Mouse (Mus musculus): ENCODE data around the gene Krtap3-3.
A peak's percentile ranks its signal among the peaks of the same experiment; 100 is the strongest.
"Not testable (repeated sequence)": the region's sequence is repeated elsewhere in the genome, so short reads cannot be mapped to it uniquely, and the experiment has no call there.

Gene Krtap3-3

GRCm38 (mm10) chr11:99550765-99551164 lies at the start of gene Krtap3-3:
TSS of gene Krtap3-3 (minus strand) at chr11:99550865.
- DNase-seq (ENCODE audit: low spot score in 2 of 2), result no peak

GRCm38 (mm10) chr11:99597742-99598141 lies 47.1 kb upstream of the Krtap3-3 start, which contains the start of gene Krtap9-3:
TSS of gene Krtap9-3 (minus strand) at chr11:99598105.
- not testable (repeated sequence) for DNase-seq (ENCODE audit: low spot score in 2 of 2)

- DNase-seq (ENCODE audit: low spot score in 2 of 2), result no peak
Measured at GRCm38 (mm10) chr11:99590981-99591380, 40.3 kb upstream of the Krtap3-3 start, which contains the start of gene Krtap1-3. TSS of gene Krtap1-3 (minus strand) at chr11:99591339.

DNA sequence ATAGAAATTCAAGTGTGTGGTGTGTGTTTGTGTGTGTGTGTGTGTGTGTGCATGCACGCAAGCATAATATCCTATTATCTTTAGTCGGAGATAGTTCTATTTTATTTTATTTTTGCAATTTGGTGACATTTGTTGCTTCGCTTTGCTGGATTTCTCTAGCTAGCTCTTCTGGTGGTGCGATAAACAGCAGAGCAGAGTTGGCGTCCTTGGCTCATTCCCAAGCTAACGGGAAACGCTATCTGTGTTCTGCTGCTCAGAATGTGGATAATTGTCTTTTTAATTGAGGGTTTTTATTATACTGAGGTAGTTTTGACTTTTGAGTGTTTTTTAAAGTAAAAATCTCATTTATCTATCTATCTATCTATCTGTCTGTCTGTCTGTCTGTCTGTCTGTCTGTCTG lies 34.4 kb upstream of the Krtap3-3 start:
- no peak for DNase-seq (ENCODE audit: low spot score in 2 of 2)

GRCm38 (mm10) chr11:99583245-99583704 lies 32.6 kb upstream of the Krtap3-3 start, which contains the start of gene Krtap1-4:
TSS of gene Krtap1-4 (minus strand) at chr11:99583654.
- no peak for DNase-seq (ENCODE audit: low spot score in 2 of 2)

GRCm38 (mm10) chr11:99581564-99581963 lies 30.9 kb upstream of the Krtap3-3 start:
- no peak for DNase-seq (ENCODE audit: low spot score in 2 of 2)

- DNase-seq (ENCODE audit: low spot score in 2 of 2), result no peak
Measured at GRCm38 (mm10) chr11:99581051-99581450, 30.4 kb upstream of the Krtap3-3 start.

GRCm38 (mm10) chr11:99580636-99581035 lies 30.0 kb upstream of the Krtap3-3 start, which contains the start of gene Krtap1-5:
TSS of gene Krtap1-5 (minus strand) at chr11:99581016.
- DNase-seq (ENCODE audit: low spot score in 2 of 2), result no peak

GRCm38 (mm10) chr11:99574106-99574505 lies 23.4 kb upstream of the Krtap3-3 start:
- peak; percentile 38 to 52 for DNase-seq (ENCODE audit: low spot score in 2 of 2)

DNA sequence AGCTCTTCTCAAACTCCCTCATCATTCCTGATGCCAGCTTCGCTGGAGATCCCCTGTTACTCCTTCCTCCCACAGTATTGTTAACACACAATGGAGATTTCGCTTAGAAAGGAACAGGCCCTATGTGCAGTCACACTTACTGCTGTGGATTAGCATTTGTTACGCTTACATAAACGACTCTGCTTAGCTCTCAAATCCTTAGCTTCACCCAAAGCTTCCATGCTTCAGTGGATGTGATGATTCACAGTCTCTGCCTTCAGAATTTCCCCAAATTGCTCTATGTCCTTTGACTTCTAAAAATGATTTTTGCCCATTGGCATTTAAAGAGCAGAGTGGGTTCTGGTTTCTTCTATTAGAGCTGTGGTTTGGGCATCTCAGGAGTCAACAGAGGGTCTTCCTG lies 22.5 kb upstream of the Krtap3-3 start:
- no peak for DNase-seq (ENCODE audit: low spot score in 2 of 2)

GRCm38 (mm10) chr11:99566530-99566929 lies 15.9 kb upstream of the Krtap3-3 start, which contains the start of gene Krtap3-1:
TSS of gene Krtap3-1 (minus strand) at chr11:99566630.
- no peak for DNase-seq (ENCODE audit: low spot score in 2 of 2)

DNA sequence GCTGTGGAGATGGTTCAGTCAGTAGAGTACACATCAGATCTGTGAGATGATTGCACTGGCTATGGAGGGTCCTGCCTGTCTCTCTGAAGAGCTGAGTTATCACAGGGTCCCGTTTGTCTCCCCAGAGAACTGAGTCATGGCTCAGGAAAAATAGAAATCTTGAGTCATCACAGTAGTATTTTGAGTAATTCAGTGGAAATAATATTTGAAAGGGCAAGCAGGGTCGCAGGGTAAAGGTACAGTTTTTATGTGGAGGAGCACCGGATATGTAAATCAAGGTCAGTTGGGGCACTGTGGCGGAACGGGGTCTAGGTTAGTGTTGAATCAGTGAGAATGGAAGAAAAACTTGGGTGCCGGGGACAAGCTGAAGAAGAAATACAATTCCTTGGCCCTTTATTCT lies 11.9 kb upstream of the Krtap3-3 start:
- DNase-seq (ENCODE audit: low spot score in 2 of 2), result no peak

DNA sequence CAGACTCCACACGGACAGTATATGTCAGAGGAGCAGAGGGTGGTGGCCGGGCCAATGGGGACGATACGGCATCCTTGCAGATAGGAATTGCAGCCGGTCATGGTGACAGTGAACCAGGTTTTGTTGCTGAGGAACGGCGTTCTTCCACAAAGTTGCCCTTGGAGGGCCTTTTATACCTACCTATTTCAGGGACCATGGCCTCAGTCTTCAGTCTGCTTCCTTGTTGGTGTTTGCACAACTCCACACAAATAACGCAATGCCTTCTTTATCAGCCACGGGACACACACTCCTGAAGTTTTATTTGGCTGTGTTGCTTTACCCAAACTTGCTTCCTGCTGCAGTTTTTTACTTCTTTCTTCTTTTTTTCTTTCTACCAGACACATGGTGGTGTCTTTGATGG lies 8.7 kb upstream of the Krtap3-3 start, which contains the start of gene Gm11939:
TSS of gene Gm11939 (minus strand) at position 101 of the 400 bp plus-strand sequence.
- DNase-seq (ENCODE audit: low spot score in 2 of 2), result no peak

DNA sequence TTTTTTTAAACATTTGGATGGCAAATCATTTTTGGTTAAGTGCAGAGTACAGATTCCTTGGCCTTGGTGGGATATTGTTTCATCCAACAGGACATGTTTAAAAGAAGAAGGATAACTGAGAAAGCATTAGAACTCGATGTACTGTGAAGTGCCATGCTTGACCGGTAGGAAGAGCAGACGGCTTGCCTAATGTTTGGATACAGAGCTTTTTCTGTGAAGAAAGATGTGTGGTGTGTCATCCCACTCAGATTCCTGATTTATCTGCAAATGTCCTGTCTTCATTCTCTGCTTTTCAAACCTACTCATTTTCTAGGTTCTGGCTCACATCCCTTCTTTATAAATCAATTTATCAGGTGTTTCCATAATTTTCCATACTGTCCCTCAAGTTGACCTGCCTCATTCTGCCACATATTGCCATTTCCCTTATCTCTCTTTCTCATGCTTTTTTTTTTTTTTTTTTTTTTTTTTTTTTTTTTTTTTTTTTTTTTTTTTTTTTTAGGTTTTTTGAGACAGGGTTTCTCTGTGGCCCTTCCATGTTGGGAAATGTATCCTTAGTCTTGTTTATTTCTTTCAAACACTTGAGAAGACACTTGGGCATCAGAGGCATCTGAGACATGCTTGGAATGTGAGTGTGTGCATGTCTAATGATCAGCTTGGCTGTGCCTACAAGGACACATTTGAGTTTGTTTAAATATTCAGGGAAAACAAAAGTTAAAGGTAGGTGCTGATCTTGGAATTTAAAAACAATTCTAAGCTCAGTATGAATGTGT lies 7.5 kb upstream of the Krtap3-3 start:
- DNase-seq (ENCODE audit: low spot score in 2 of 2), result no peak

GRCm38 (mm10) chr11:99556753-99557152 lies 6.1 kb upstream of the Krtap3-3 start, which contains the start of gene Krtap3-2:
TSS of gene Krtap3-2 (minus strand) at chr11:99556853.
- DNase-seq (ENCODE audit: low spot score in 2 of 2), result no peak

DNA sequence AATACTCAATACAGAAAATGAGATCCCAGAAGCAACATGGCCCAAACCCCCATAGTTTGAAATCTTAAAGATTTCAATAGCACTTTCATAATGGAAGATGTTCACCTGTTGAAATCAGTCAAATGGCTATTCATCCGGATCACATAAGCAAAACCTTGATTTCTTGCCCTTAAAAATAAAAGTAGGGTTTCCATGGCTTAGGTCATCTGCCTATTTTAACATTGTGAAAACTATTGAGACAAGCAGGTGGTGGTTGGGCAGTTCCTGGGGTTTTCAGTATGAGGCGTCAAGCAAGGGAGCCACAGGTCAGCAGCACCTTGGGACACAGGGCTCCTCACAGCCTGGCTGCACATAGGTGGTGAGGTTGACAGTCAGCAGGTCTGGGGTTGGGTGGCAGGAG lies 5.5 kb upstream of the Krtap3-3 start:
- DNase-seq (ENCODE audit: low spot score in 2 of 2), result no peak

GRCm38 (mm10) chr11:99547892-99548291 lies 2.8 kb downstream of the Krtap3-3 start:
- no peak for DNase-seq (ENCODE audit: low spot score in 2 of 2)

DNA sequence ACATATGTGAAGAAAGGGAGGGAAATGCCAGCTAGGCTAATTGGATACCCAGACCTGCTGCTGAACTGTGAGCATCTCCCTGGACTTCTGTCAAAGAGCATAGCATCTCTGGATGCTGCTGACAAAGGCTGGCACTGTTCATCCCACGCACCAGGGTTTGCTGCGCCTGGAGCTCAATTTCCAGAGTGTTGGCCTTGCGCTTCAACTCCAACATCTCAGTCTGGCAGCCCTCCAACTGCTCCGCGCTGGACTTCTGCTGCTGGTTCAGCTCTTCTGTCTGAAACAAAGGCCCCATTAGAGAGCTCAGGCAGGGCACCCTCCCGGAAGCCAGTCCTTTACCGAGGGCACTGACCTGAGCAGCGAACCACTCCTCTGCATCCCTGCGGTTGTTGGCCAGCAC lies 10.9 kb downstream of the Krtap3-3 start:
- DNase-seq (ENCODE audit: low spot score in 2 of 2), result peak; percentile 8 to 14

- no peak for DNase-seq (ENCODE audit: low spot score in 2 of 2)
Measured at GRCm38 (mm10) chr11:99521288-99521860, 29.3 kb downstream of the Krtap3-3 start, which contains the start of gene Krt39. TSS of gene Krt39 (minus strand) at chr11:99521338.

- no peak for DNase-seq (ENCODE audit: low spot score in 2 of 2)
Measured at GRCm38 (mm10) chr11:99514098-99514497, 36.6 kb downstream of the Krtap3-3 start.

All from frontal cortex, postnatal 25 days (tissue).